Mouse (Mus musculus): ENCODE measurements around the gene Hip1. TPM values are rescaled to one million over a fixed set of nuclear protein-coding genes. Genes with fewer than 3 reads are reported as not detected.
A peak's percentile ranks its signal among the peaks of the same experiment; 100 is the strongest.
"Not testable (repeated sequence)": the region's sequence is repeated elsewhere in the genome, so short reads cannot be mapped to it uniquely, and the experiment has no call there.

Gene Hip1
- total RNA-seq, 2 experiments from 2014 or later = 37.9 to 39.2 TPM

- no peak for DNase-seq (ENCODE audit: extremely low spot score in 1 of 2, low spot score in 1 of 2)
Measured at GRCm38 (mm10) chr5:135376341-135376740, 168.6 kb downstream of the Hip1 start.

GRCm38 (mm10) chr5:135375167-135375566, 169.8 kb downstream of the Hip1 start:
- no peak for DNase-seq (ENCODE audit: extremely low spot score in 1 of 2, low spot score in 1 of 2)

- no peak for DNase-seq (ENCODE audit: extremely low spot score in 1 of 2, low spot score in 1 of 2)
Measured at GRCm38 (mm10) chr5:135373601-135374000, 171.3 kb downstream of the Hip1 start.

GRCm38 (mm10) chr5:135371195-135371594, 173.7 kb downstream of the Hip1 start:
- no peak for DNase-seq (ENCODE audit: extremely low spot score in 1 of 2, low spot score in 1 of 2)

GRCm38 (mm10) chr5:135369787-135370654, 174.9 kb downstream of the Hip1 start, which contains the start of gene Nsun5:
Nsun5 (plus strand) TSS chr5:135369953.
- DNase-seq (ENCODE audit: extremely low spot score in 1 of 2, low spot score in 1 of 2) = peak; percentile 94 to 99

GRCm38 (mm10) chr5:135369196-135369595, 175.7 kb downstream of the Hip1 start:
- not testable (repeated sequence) for DNase-seq (ENCODE audit: extremely low spot score in 1 of 2, low spot score in 1 of 2)

GRCm38 (mm10) chr5:135368312-135368711, 176.6 kb downstream of the Hip1 start:
- no peak for DNase-seq (ENCODE audit: extremely low spot score in 1 of 2, low spot score in 1 of 2)

GRCm38 (mm10) chr5:135367841-135368240, 177.1 kb downstream of the Hip1 start:
- DNase-seq (ENCODE audit: extremely low spot score in 1 of 2, low spot score in 1 of 2) = peak in 1 of 2 experiments; percentile 27

- DNase-seq (ENCODE audit: extremely low spot score in 1 of 2, low spot score in 1 of 2) = no peak
Measured at GRCm38 (mm10) chr5:135363540-135363939, 181.4 kb downstream of the Hip1 start.

GRCm38 (mm10) chr5:135362572-135362971, 182.3 kb downstream of the Hip1 start:
- DNase-seq (ENCODE audit: extremely low spot score in 1 of 2, low spot score in 1 of 2) = no peak

GRCm38 (mm10) chr5:135359772-135360171, 185.1 kb downstream of the Hip1 start:
- no peak for DNase-seq (ENCODE audit: extremely low spot score in 1 of 2, low spot score in 1 of 2)

- DNase-seq (ENCODE audit: extremely low spot score in 1 of 2, low spot score in 1 of 2) = no peak
Measured at GRCm38 (mm10) chr5:135357556-135357955, 187.4 kb downstream of the Hip1 start.

Small RNA genes lying within 50 kb of the gene (microRNA-seq; reads per million reads assigned to microRNA genes)
- gene Mir7033 = 0.60 to 2.2 reads per million in 2 experiments

Other genes starting within 250 kb of the Hip1 start
- gene Fkbp6, start 195.1 kb downstream of the Hip1 start, total RNA-seq (2021) = under 1 TPM in 1 of 2 experiments, not detected in 1; 0.31 TPM
- not detected for gene Trim50, start 191.8 kb downstream of the Hip1 start, total RNA-seq (2021)
- 10 to 100 TPM; 20.8 to 24.0 TPM for gene Nsun5, start 175.2 kb downstream of the Hip1 start, total RNA-seq (2021)
- gene Pom121, start 150.6 kb downstream of the Hip1 start, total RNA-seq (2021) = 10 to 100 TPM; 48.9 to 51.7 TPM
- gene Ccl26, start 18.4 kb upstream of the Hip1 start, total RNA-seq (2021) = not detected
- under 1 TPM in 1 of 2 experiments, not detected in 1; 0.54 TPM for gene Ccl24, start 27.9 kb upstream of the Hip1 start, total RNA-seq (2021)
- gene Rhbdd2, start 87.5 kb upstream of the Hip1 start, total RNA-seq (2021) = 10 to 100 TPM; 80.1 to 81.0 TPM
- 100 to 1,000 TPM in 1 of 2 experiments, 10 to 100 TPM in 1; 100.0 to 102 TPM for gene Por, start 124.9 kb upstream of the Hip1 start, total RNA-seq (2021)
- gene Tmem120a, start 199.3 kb upstream of the Hip1 start, total RNA-seq (2021) = 10 to 100 TPM; 16.3 to 20.4 TPM
- gene Styxl1, start 233.3 kb upstream of the Hip1 start, total RNA-seq (2021) = under 1 TPM in 1 of 2 experiments, not detected in 1; 0.40 TPM
- 100 to 1,000 TPM; 397 to 426 TPM for gene Mdh2, start 233.4 kb upstream of the Hip1 start, total RNA-seq (2021)